Mouse (Mus musculus) cortical plate, adult 2 months (tissue): ENCODE measurements at regions not wholly inside any gene's neighbourhood (a gene's known extent, or its start where the extent isn't known, plus 50 kb on each side); places are given as distances from the start of the nearest gene placed in this dataset.

Experiments
- CTCF ChIP-seq: fragments of 200-500 bp; IDR thresholded peaks from 2 replicates; pipeline ENCODE4 v1.5.1; 2011; ENCODE audit warnings: mild to moderate bottlenecking, control low read depth, low read length; ENCODE audit not compliant: insufficient read depth; ENCODE audit errors: extremely low read depth
- POLR2A ChIP-seq: fragments of 200-500 bp; IDR thresholded peaks from 2 replicates; pipeline ENCODE4 v1.6.1; 2011; ENCODE audit warnings: mild to moderate bottlenecking, low read length, control low read depth; ENCODE audit not compliant: insufficient read depth; ENCODE audit errors: extremely low read depth

- no peak for TF ChIP-seq CTCF
- no peak for TF ChIP-seq POLR2A
Measured at GRCm38 (mm10) chr8:77774551-77775335, 50.5 kb upstream of the Ednra start.
